Mouse (Mus musculus) heart, adult 2 months (tissue): ENCODE data around the gene Rin2. TPM values are rescaled to one million over a fixed set of nuclear protein-coding genes. Genes with fewer than 3 reads are reported as not detected.

Experiments
- DNase-seq, 2 experiments: peaks; one replicate each; pipeline ENCODE4 v3.0.0; 2021
- H3K27ac ChIP-seq: fragments of 200-600 bp; 2 replicates; pipeline ENCODE4 v1.8.1; 2022
- H3K27me3 ChIP-seq: fragments of 200-500 bp; 2 replicates; pipeline ENCODE4 v1.6.1; 2012; ENCODE audit warnings: mild to moderate bottlenecking, low read length, inconsistent platforms, mixed read lengths; ENCODE audit not compliant: control insufficient read depth, insufficient read depth
- H3K36me3 ChIP-seq: fragments of 200-500 bp; 2 replicates; pipeline ENCODE4 v1.6.1; 2012; ENCODE audit warnings: low read length, inconsistent platforms; ENCODE audit not compliant: control insufficient read depth, insufficient read depth
- H3K4me1 ChIP-seq: fragments of 200-500 bp; 2 replicates; pipeline ENCODE4 v1.6.1; 2011; ENCODE audit warnings: low read length; ENCODE audit not compliant: control insufficient read depth, insufficient read depth
- H3K4me3 ChIP-seq: fragments of 200-600 bp; 2 replicates; pipeline ENCODE4 v1.8.1; 2022
- H3K79me2 ChIP-seq: fragments of 200-500 bp; replicated peaks from 2 replicates; pipeline ENCODE4 v1.6.1; 2012; ENCODE audit warnings: mild to moderate bottlenecking, inconsistent platforms, low read length, moderate library complexity, mixed read lengths; ENCODE audit not compliant: control insufficient read depth, insufficient read depth
- H3K9ac ChIP-seq: fragments of 200-500 bp; 2 replicates; pipeline ENCODE4 v1.6.1; 2012; ENCODE audit warnings: low read depth, mild to moderate bottlenecking, control low read depth, inconsistent platforms, low read length, mixed read lengths
- CTCF ChIP-seq: fragments of 200-600 bp; IDR thresholded peaks from 2 replicates; pipeline ENCODE4 v1.8.1; 2022; ENCODE audit warnings: antibody characterized with exemption, mild to moderate bottlenecking, moderate library complexity
- EP300 ChIP-seq: fragments of 200-500 bp; IDR thresholded peaks from 2 replicates; pipeline ENCODE4 v1.6.1; 2011; ENCODE audit warnings: low read depth, low read length, control low read depth; ENCODE audit not compliant: insufficient read depth
- POLR2A ChIP-seq: fragments of 200-500 bp; IDR thresholded peaks from 2 replicates; pipeline ENCODE4 v1.6.1; 2011; ENCODE audit warnings: mild to moderate bottlenecking, low read depth, low read length, control low read depth; ENCODE audit not compliant: insufficient read depth
- WGBS: fragments of 180-500 bp; shearing (Covaris S2); methylation state at CpG from one replicate; pipeline ENCODE4 v1.1.7; 2018; 5-methylcytosine and 5-hydroxymethylcytosine counted together
- intact Hi-C: fragments of 180-260 bp; cut with DNase I; formaldehyde crosslinking; loops from one replicate; pipeline ENCODE4 v1.15.1; 2025
- polyA plus RNA-seq: library from polyadenylated mRNA; depleted of rRNA; stranded (reverse); fragments of >200 nt; gene quantifications from 2 replicates; pipeline ENCODE4 v1.2.3, GENCODE M21; 2012
- total RNA-seq, 2 experiments: library from RNA; stranded (reverse); gene quantifications; 2 replicates each; pipeline ENCODE4 v1.2.3; 2021

The Rin2 gene
- total and polyA plus RNA-seq, 3 experiments, result 9.0 to 20.2 (median 18.8) TPM

DNA sequence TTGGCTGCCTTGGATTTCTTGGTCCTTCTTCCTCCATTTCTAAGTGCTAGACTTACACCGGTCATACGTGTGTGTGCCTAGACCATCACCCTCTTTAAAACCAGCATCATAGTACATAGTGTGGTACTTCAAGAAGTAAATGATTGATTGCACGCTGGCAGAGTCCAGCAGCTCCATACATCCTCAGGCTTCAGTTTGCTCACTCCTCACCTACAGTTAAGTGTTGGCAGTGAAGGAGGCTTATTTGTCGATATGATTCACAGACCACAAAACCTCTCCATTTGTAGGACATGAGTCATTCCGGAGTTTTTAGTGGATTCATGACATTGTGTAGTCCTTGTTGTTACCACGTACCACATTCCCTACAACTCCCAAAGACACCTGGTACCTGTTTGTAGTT lies 168.3 kb downstream of the Rin2 start:
- peaks cover 3% of the 10 kb centered on the region; the same call in 1 of the 2 replicates for H3K36me3 ChIP-seq
- H3K4me1 ChIP-seq, result no peaks in the 10 kb centered on the region
- H3K9ac ChIP-seq, result no peak overlapping the region
- H3K79me2 ChIP-seq, result no peaks in the 10 kb centered on the region; the same call in 1 of the 2 replicates
- H3K27ac ChIP-seq, result no peak overlapping the region
- DNase-seq, result no peak
- no peak for TF ChIP-seq POLR2A
- TF ChIP-seq CTCF, result no peak
- TF ChIP-seq EP300, result no peak
- 92% methylated on average over 6 of the region's 6 CpGs for WGBS
- intact Hi-C loops, result no loop called here
- H3K27me3 ChIP-seq, result no peaks in the 10 kb centered on the region
- H3K4me3 ChIP-seq, result no peak overlapping the region

GRCm38 (mm10) chr2:145846595-145846994 lies 171.6 kb downstream of the Rin2 start:
- Histone ChIP-seq H3K27ac (no peak overlapping the region), H3K27me3 (no peaks in the 10 kb centered on the region), H3K79me2 (no peaks in the 10 kb centered on the region; the same call in 1 of the 2 replicates), H3K36me3 (peaks cover 20% of the 10 kb centered on the region), H3K9ac (no peak overlapping the region), H3K4me1 (peaks cover 13% of the 10 kb centered on the region), H3K4me3 (no peak overlapping the region)
- intact Hi-C loops, result no loop called here
- WGBS, result 97% methylated on average over 3 of the region's 3 CpGs
- TF ChIP-seq POLR2A (no peak), EP300 (no peak), CTCF (no peak)
- no peak for DNase-seq

DNA sequence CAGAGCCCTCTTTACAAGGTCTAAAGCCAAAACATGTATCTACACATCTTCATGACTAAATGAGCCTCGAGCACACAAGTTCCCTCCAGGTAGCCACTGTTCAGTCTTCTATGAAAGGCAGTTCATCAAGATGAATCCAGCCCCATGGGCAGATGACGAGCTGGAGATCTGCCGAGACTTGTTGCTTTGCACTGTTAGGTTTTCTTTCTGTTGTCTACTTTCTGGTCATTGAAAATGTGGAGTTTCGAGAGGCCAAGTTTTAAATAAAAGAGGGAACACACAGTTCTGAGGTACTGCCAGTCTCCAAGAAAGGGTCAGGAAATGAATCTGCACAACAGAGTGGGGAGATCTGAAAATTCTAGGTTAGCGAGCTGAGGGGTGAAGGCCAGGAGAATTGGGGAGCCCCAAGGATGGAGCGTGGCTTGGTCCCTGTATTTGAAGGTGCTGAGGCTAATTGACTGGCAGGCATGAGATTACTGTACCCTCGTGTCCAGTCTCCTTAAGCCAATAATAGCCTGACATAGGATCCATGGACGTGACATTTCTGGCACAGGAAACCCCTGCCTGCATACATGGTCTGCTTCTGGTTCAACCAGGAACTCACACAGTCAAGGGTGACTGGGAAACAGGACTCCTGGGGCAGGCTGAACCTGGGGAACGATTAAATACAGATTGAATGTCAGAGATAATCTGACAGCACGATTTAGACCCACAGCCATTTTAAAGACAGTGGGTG lies 174.3 kb downstream of the Rin2 start:
- Histone ChIP-seq H3K36me3 (peaks cover 19% of the 10 kb centered on the region), H3K27me3 (no peaks in the 10 kb centered on the region), H3K9ac (no peak overlapping the region), H3K4me1 (peaks cover 13% of the 10 kb centered on the region), H3K27ac (peak overlapping the region; percentile 68), H3K4me3 (no peak overlapping the region), H3K79me2 (no peaks in the 10 kb centered on the region; the same call in 1 of the 2 replicates)
- DNase-seq, result no peak
- WGBS, result 57% methylated on average over 10 of the region's 10 CpGs
- intact Hi-C loops, result no loop called here
- TF ChIP-seq POLR2A (no peak), EP300 (no peak), CTCF (no peak)

- Histone ChIP-seq H3K27ac (peak overlapping the region; percentile 73; the same call in 1 of the 2 replicates), H3K36me3 (peaks cover 17% of the 10 kb centered on the region), H3K79me2 (no peaks in the 10 kb centered on the region), H3K4me1 (peaks cover 13% of the 10 kb centered on the region), H3K4me3 (no peak overlapping the region), H3K27me3 (no peaks in the 10 kb centered on the region), H3K9ac (no peak overlapping the region)
- WGBS, result 77% methylated on average over 4 of the region's 4 CpGs
- TF ChIP-seq EP300 (no peak), CTCF (no peak), POLR2A (no peak)
- DNase-seq, result peak in 1 of 2 experiments; percentile 31
- intact Hi-C loops, result loop anchor here (2.0 to 5.0 kb wide), 2 partner anchors 16 to 37 kb away; no protein-coding TSS in a partner anchor
These were observed 175.8 kb downstream of the Rin2 start for GRCm38 (mm10) chr2:145850779-145851178.

GRCm38 (mm10) chr2:145855831-145856230 lies 180.8 kb downstream of the Rin2 start:
- 73% methylated on average over 9 of the region's 9 CpGs for WGBS
- DNase-seq, result no peak
- H3K4me3 ChIP-seq, result no peak overlapping the region
- no peaks in the 10 kb centered on the region for H3K79me2 ChIP-seq
- peaks cover 5% of the 10 kb centered on the region for H3K4me1 ChIP-seq
- no peak overlapping the region for H3K27ac ChIP-seq
- H3K27me3 ChIP-seq, result no peaks in the 10 kb centered on the region
- H3K36me3 ChIP-seq, result peaks cover 3% of the 10 kb centered on the region
- intact Hi-C loops, result no loop called here
- TF ChIP-seq POLR2A (no peak), CTCF (no peak), EP300 (no peak)
- no peak overlapping the region for H3K9ac ChIP-seq

DNA sequence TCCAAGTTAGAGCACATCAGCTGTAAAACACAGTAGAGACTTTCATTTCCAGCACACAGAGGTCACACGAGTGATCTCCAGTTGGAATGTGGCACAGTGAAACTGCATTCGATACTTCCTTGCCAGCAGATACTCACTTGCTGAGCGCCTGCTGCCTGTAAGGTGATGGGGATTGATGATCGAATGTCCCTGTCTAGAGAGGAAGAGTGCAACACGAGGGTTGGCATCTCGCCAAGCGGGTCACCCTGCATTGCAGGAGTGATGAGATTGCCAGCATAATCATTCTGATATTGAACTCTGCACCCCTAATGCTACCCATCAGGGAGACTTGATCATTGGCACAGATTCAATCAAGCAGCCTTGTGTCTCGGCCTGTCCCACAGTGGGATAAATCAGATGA lies 182.8 kb downstream of the Rin2 start:
- Histone ChIP-seq H3K27me3 (no peaks in the 10 kb centered on the region), H3K4me1 (peaks cover 8% of the 10 kb centered on the region), H3K27ac (no peak overlapping the region), H3K4me3 (no peak overlapping the region), H3K79me2 (no peaks in the 10 kb centered on the region), H3K9ac (no peak overlapping the region), H3K36me3 (peaks cover 3% of the 10 kb centered on the region)
- intact Hi-C loops, result no loop called here
- DNase-seq, result no peak
- TF ChIP-seq POLR2A (no peak), EP300 (no peak), CTCF (no peak)
- 40% methylated on average over 8 of the region's 8 CpGs for WGBS
